Mouse (Mus musculus) heart, adult 2 months (tissue): ENCODE results near the gene Bmpr1a.

Experiments
- CTCF ChIP-seq: fragments of 200-600 bp; IDR thresholded peaks from 2 replicates; pipeline ENCODE4 v1.8.1; 2022; ENCODE audit warnings: antibody characterized with exemption, mild to moderate bottlenecking, moderate library complexity
- EP300 ChIP-seq: fragments of 200-500 bp; IDR thresholded peaks from 2 replicates; pipeline ENCODE4 v1.6.1; 2011; ENCODE audit warnings: low read depth, low read length, control low read depth; ENCODE audit not compliant: insufficient read depth
- POLR2A ChIP-seq: fragments of 200-500 bp; IDR thresholded peaks from 2 replicates; pipeline ENCODE4 v1.6.1; 2011; ENCODE audit warnings: mild to moderate bottlenecking, low read depth, low read length, control low read depth; ENCODE audit not compliant: insufficient read depth

- TF ChIP-seq EP300 (no peak), POLR2A (no peak), CTCF (no peak)
Observed at GRCm38 (mm10) chr14:34365147-34365507, 138.0 kb downstream of the Bmpr1a start.
